Mouse (Mus musculus) CH12.LX (cell line): ENCODE measurements at regions not wholly inside any gene's neighbourhood (a gene's known extent, or its start where the extent isn't known, plus 50 kb on each side); places are given as distances from the start of the nearest gene placed in this dataset.
A peak's percentile ranks its signal among the peaks of the same experiment; 100 is the strongest.

Experiments
- CHD2 ChIP-seq: IDR thresholded peaks from 2 replicates; pipeline ENCODE4 v1.6.1; 2011; ENCODE audit warnings: low read length, improper control_type of control experiment
- ELF1 ChIP-seq: IDR thresholded peaks from 2 replicates; pipeline ENCODE4 v1.6.1; 2014; ENCODE audit warnings: low read depth, mild to moderate bottlenecking, inconsistent platforms, low read length, improper control_type of control experiment
- MAX ChIP-seq: IDR thresholded peaks from 2 replicates; pipeline ENCODE4 v1.6.1; 2011; ENCODE audit warnings: low read length, improper control_type of control experiment
- MEF2A ChIP-seq: IDR thresholded peaks from 2 replicates; pipeline ENCODE4 v1.6.1; 2014; ENCODE audit warnings: low read depth, mild to moderate bottlenecking, inconsistent platforms, low read length, improper control_type of control experiment, borderline replicate concordance
- PAX5 ChIP-seq: IDR thresholded peaks from 2 replicates; pipeline ENCODE4 v1.6.1; 2012; ENCODE audit warnings: low read length, inconsistent platforms, mixed read lengths
- POLR2A ChIP-seq: IDR thresholded peaks from 2 replicates; pipeline ENCODE4 v1.6.1; 2011; ENCODE audit warnings: low read depth, mild to moderate bottlenecking, improper control_type of control experiment, low read length
- SIN3A ChIP-seq: IDR thresholded peaks from 2 replicates; pipeline ENCODE4 v1.6.1; 2012; ENCODE audit warnings: low read length, improper control_type of control experiment, inconsistent platforms
- ZC3H11A ChIP-seq: IDR thresholded peaks from 2 replicates; pipeline ENCODE4 v1.6.1; 2012; ENCODE audit warnings: low read depth, mild to moderate bottlenecking, inconsistent platforms, low read length, improper control_type of control experiment

- TF ChIP-seq ZC3H11A, result no peak
- no peak for TF ChIP-seq MAX
- no peak for TF ChIP-seq POLR2A
- TF ChIP-seq PAX5, result no peak
- no peak for TF ChIP-seq ELF1
- peak; percentile 99 for TF ChIP-seq MEF2A
- TF ChIP-seq SIN3A, result no peak
- TF ChIP-seq CHD2, result no peak
These were observed 84.7 kb downstream of the Serpinb9g start for GRCm38 (mm10) chr13:33569318-33569717.
